Mouse (Mus musculus) kidney, embryonic 15.5 days (tissue): ENCODE measurements around the gene Tdrd12. TPM values are rescaled to one million over a fixed set of nuclear protein-coding genes. Genes with fewer than 3 reads are reported as not detected.

Experiments
- polyA plus RNA-seq: library from polyadenylated mRNA; unstranded; fragments of >200 nt; fragmentation: Nextera tagmentation; extraction: Ambion mirVana; gene quantifications from 2 replicates; pipeline ENCODE4 v1.2.1, GENCODE M21; 2015

The Tdrd12 gene
- polyA plus RNA-seq, 1 experiment from 2014 or later: 0.43 TPM

Other genes with a start within 250 kb of the Tdrd12 start
- gene Gpatch1, start 219.3 kb downstream of the Tdrd12 start, polyA plus RNA-seq: 19.5 and 20.4 TPM in 2 replicates
- 14.3 and 14.4 TPM in 2 replicates for gene Rhpn2, start 203.6 kb downstream of the Tdrd12 start, polyA plus RNA-seq
- 19.4 and 20.2 TPM in 2 replicates for gene Faap24, start 140.9 kb downstream of the Tdrd12 start, polyA plus RNA-seq
- gene Cep89, start 140.7 kb downstream of the Tdrd12 start, polyA plus RNA-seq: 53.9 and 63.3 TPM in 2 replicates
- 8.4 and 9.2 TPM in 2 replicates for gene Slc7a9, start 88.9 kb downstream of the Tdrd12 start, polyA plus RNA-seq
- 66.6 and 68.0 TPM in 2 replicates for gene Nudt19, start 18.6 kb upstream of the Tdrd12 start, polyA plus RNA-seq
- gene Rgs9bp, start 47.8 kb upstream of the Tdrd12 start, polyA plus RNA-seq: 0.23 TPM in 2 replicates
- gene Ankrd27, start 48.5 kb upstream of the Tdrd12 start, polyA plus RNA-seq: 34.3 and 38.7 TPM in 2 replicates
- gene Pdcd5, start 109.8 kb upstream of the Tdrd12 start, polyA plus RNA-seq: 240 and 241 TPM in 2 replicates
- 26.1 and 26.9 TPM in 2 replicates for gene Dpy19l3, start 216.7 kb upstream of the Tdrd12 start, polyA plus RNA-seq